Mouse (Mus musculus) CH12.LX (cell line): ENCODE results near the gene Tle1. TPM values are rescaled to one million over a fixed set of nuclear protein-coding genes. Genes with fewer than 3 reads are reported as not detected.

ENCODE experiments used
- DNase-seq: peaks from one replicate; pipeline ENCODE4 v3.0.0-alpha.2; 2013; ENCODE audit errors: extremely low read depth
- H3K27ac ChIP-seq: 2 replicates; pipeline ENCODE4 v1.5.1; 2012; ENCODE audit warnings: low read depth, mild to moderate bottlenecking, control low read depth, moderate library complexity; ENCODE audit not compliant: insufficient read depth
- H3K27me3 ChIP-seq: replicated peaks from 2 replicates; pipeline ENCODE3; 2012; ENCODE audit warnings: inconsistent platforms
- H3K36me3 ChIP-seq, 2 experiments: replicated peaks in 1 of 2; 2 replicates each; pipeline versions ENCODE3 to v1.6.1; 2012; ENCODE audit warnings: inconsistent platforms in 1 of 2, low read length in 1 of 2, mild to moderate bottlenecking in 1 of 2, mixed read lengths in 1 of 2, moderate library complexity in 1 of 2; ENCODE audit not compliant: control insufficient read depth in 1 of 2, insufficient read depth in 1 of 2
- H3K4me1 ChIP-seq, 2 experiments: 2 replicates each; pipeline ENCODE4 v1.6.1; 2012; ENCODE audit warnings: inconsistent platforms in 1 of 2, moderate library complexity in 1 of 2; ENCODE audit not compliant: insufficient read depth in 2 of 2, control insufficient read depth in 1 of 2
- H3K4me2 ChIP-seq: 2 replicates; pipeline ENCODE4 v1.6.1; 2012; ENCODE audit warnings: low read depth, mild to moderate bottlenecking, control low read depth; ENCODE audit not compliant: poor library complexity, insufficient read depth, severe bottlenecking
- H3K4me3 ChIP-seq, 3 experiments: fragments of 150-350 bp in 1 of 3; sonication (generic) in 1 of 3; replicated peaks in 1 of 3; 2 replicates each; pipeline versions ENCODE3 to v1.5.1; 2011 to 2012; ENCODE audit warnings: low read depth in 2 of 3, low read length in 2 of 3, mild to moderate bottlenecking in 2 of 3, moderate library complexity in 2 of 3, control low read depth in 1 of 3, improper control_type of control experiment in 1 of 3, inconsistent platforms in 1 of 3, mixed read lengths in 1 of 3; ENCODE audit not compliant: poor library complexity in 1 of 3
- H3K79me2 ChIP-seq: replicated peaks from 2 replicates; pipeline ENCODE4 v1.6.1; 2012; ENCODE audit warnings: mild to moderate bottlenecking, moderate library complexity; ENCODE audit not compliant: control insufficient read depth, poor library complexity, insufficient read depth, severe bottlenecking; ENCODE audit errors: extremely low read depth
- H3K9ac ChIP-seq: 2 replicates; pipeline ENCODE4 v1.6.1; 2012; ENCODE audit warnings: low read depth, mild to moderate bottlenecking, control low read depth, moderate library complexity; ENCODE audit not compliant: insufficient read depth
- H3K9me3 ChIP-seq: replicated peaks from 2 replicates; pipeline ENCODE3; 2012; ENCODE audit warnings: low read length, inconsistent platforms, mixed read lengths
- CHD1 ChIP-seq: IDR thresholded peaks from 2 replicates; pipeline ENCODE4 v1.6.1; 2012; ENCODE audit warnings: low read depth, low read length, improper control_type of control experiment, inconsistent platforms
- CHD2 ChIP-seq: IDR thresholded peaks from 2 replicates; pipeline ENCODE4 v1.6.1; 2011; ENCODE audit warnings: low read length, improper control_type of control experiment
- ETS1 ChIP-seq: conservative IDR thresholded peaks from 2 replicates; pipeline ENCODE4 v1.6.1; 2012; ENCODE audit warnings: low read depth, mild to moderate bottlenecking, inconsistent platforms, low read length, improper control_type of control experiment, moderate library complexity
- PAX5 ChIP-seq: IDR thresholded peaks from 2 replicates; pipeline ENCODE4 v1.6.1; 2012; ENCODE audit warnings: low read length, inconsistent platforms, mixed read lengths
- POLR2A ChIP-seq: IDR thresholded peaks from 2 replicates; pipeline ENCODE4 v1.6.1; 2011; ENCODE audit warnings: low read depth, mild to moderate bottlenecking, improper control_type of control experiment, low read length
- SIN3A ChIP-seq: IDR thresholded peaks from 2 replicates; pipeline ENCODE4 v1.6.1; 2012; ENCODE audit warnings: low read length, improper control_type of control experiment, inconsistent platforms
- ZC3H11A ChIP-seq: IDR thresholded peaks from 2 replicates; pipeline ENCODE4 v1.6.1; 2012; ENCODE audit warnings: low read depth, mild to moderate bottlenecking, inconsistent platforms, low read length, improper control_type of control experiment
- ZKSCAN1 ChIP-seq: IDR thresholded peaks from 2 replicates; pipeline ENCODE4 v1.6.1; 2012; ENCODE audit warnings: low read depth, inconsistent platforms, low read length, improper control_type of control experiment, borderline replicate concordance
- dilution Hi-C: fragments of 300-500 bp; cut with MboI; formaldehyde crosslinking; loops from 2 replicates; pipeline ENCODE4 v1.14.3; 2020; ENCODE audit warnings: low sequenced_read_pairs; ENCODE audit not compliant: extremely low pct_unique_long_range_greater_than_20kb, extremely low pct_ligation_motif_present
- in situ Hi-C: fragments of 300-500 bp; cut with MboI; formaldehyde crosslinking; loops from 3 replicates; pipeline ENCODE4 v1.14.3; 2019; ENCODE audit warnings: low sequenced_read_pairs, low pct_ligation_motif_present, low pct_unique_long_range_greater_than_20kb, mixed read lengths
- polyA plus RNA-seq: library from polyadenylated mRNA; unstranded; fragments of >175 nt; gene quantifications from 2 replicates; pipeline ENCODE4 v1.2.1, GENCODE M21; 2012; ENCODE audit warnings: low read depth; ENCODE audit not compliant: insufficient read length
- total RNA-seq, 2 experiments: library from RNA; depleted of rRNA; stranded (reverse); fragments of 300-350 nt in 1 of 2; fragments of >200 nt in 1 of 2; gene quantifications; 2 replicates each; pipeline ENCODE4 v1.2.3; 2012 to 2014

Tle1 gene
- total and polyA plus RNA-seq, 3 experiments, result not detected

DNA sequence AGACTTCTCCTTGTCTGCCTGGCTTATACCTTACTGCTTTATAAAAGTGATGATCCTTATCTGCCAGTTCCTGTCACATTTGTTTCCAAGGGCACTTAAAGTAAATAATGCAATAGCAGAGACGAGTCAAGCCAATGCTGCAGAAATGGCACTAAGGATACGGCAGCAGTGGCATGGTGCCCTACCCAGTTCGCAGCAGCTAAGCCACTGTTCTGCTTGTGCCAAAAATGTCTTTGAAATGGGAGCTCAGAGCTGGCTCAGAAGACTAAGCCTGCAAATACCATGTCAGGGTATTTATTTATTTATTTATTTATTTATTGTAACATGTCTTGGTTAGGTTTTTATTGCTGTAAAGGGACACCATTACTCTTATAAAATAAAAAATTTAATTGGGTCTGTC lies 132.8 kb downstream of the Tle1 start:
- Histone ChIP-seq H3K27me3 (no peaks in the 10 kb centered on the region), H3K4me2 (no peak overlapping the region), H3K79me2 (no peaks in the 10 kb centered on the region), H3K27ac (no peak overlapping the region), H3K9me3 (peaks cover 31% of the 10 kb centered on the region), H3K9ac (no peak overlapping the region), H3K4me3 (no peak overlapping the region), H3K4me1 (no peaks in the 10 kb centered on the region), H3K36me3 (no peaks in the 10 kb centered on the region)
- in situ Hi-C loops, result no loop called here
- DNase-seq, result no peak
- TF ChIP-seq CHD2 (no peak), CHD1 (no peak), POLR2A (no peak), ETS1 (no peak), ZKSCAN1 (no peak), PAX5 (no peak), SIN3A (no peak), ZC3H11A (no peak)
- dilution Hi-C loops, result no loop called here
